Mouse (Mus musculus) cerebellum, adult 2 months (tissue): ENCODE measurements around the gene Mzf1. TPM values are rescaled to one million over a fixed set of nuclear protein-coding genes. Genes with fewer than 3 reads are reported as not detected.

Experiments used
- DNase-seq, 2 experiments: peaks; one replicate each; pipeline ENCODE4 v3.0.0; 2021
- H3K27ac ChIP-seq: fragments of 200-500 bp; 2 replicates; pipeline ENCODE4 v1.5.1; 2012; ENCODE audit warnings: low read length, control low read depth, inconsistent platforms; ENCODE audit not compliant: insufficient read depth
- H3K27me3 ChIP-seq: fragments of 200-500 bp; 2 replicates; pipeline ENCODE4 v1.6.1; 2012; ENCODE audit warnings: inconsistent platforms, mild to moderate bottlenecking, low read length, moderate library complexity; ENCODE audit not compliant: control insufficient read depth, insufficient read depth
- H3K4me1 ChIP-seq: fragments of 200-500 bp; 2 replicates; pipeline ENCODE4 v1.6.1; 2011; ENCODE audit warnings: low read length; ENCODE audit not compliant: control insufficient read depth, insufficient read depth
- H3K4me3 ChIP-seq: fragments of 200-500 bp; replicated peaks from 2 replicates; pipeline ENCODE3; 2011; ENCODE audit warnings: mild to moderate bottlenecking, low read depth, low read length, control low read depth; ENCODE audit not compliant: insufficient read depth
- CTCF ChIP-seq: fragments of 200-500 bp; IDR thresholded peaks from 2 replicates; pipeline ENCODE4 v1.5.1; 2011; ENCODE audit warnings: low read depth, mild to moderate bottlenecking, control low read depth, low read length, moderate library complexity, borderline replicate concordance; ENCODE audit not compliant: insufficient read depth
- POLR2A ChIP-seq: fragments of 200-500 bp; IDR thresholded peaks from 2 replicates; pipeline ENCODE4 v1.6.1; 2011; ENCODE audit warnings: low read length, control low read depth, borderline replicate concordance; ENCODE audit not compliant: insufficient read depth
- WGBS: fragments of 180-500 bp; shearing (Covaris S2); methylation state at CpG from one replicate; pipeline ENCODE4 v1.1.7; 2018; 5-methylcytosine and 5-hydroxymethylcytosine counted together
- polyA plus RNA-seq: library from polyadenylated mRNA; depleted of rRNA; stranded (reverse); fragments of >200 nt; gene quantifications from 2 replicates; pipeline ENCODE4 v1.2.3, GENCODE M21; 2012

Gene Mzf1
- polyA plus RNA-seq, 1 experiment, result 4.6 TPM

GRCm38 (mm10) chr7:13014275-13014839, 40.2 kb downstream of the Mzf1 start:
- TF ChIP-seq CTCF (no peak), POLR2A (no peak)
- Histone ChIP-seq H3K4me1 (no peaks in the 10 kb centered on the region; the same call in 1 of the 2 replicates), H3K27ac (no peak overlapping the region), H3K4me3 (no peak overlapping the region), H3K27me3 (no peaks in the 10 kb centered on the region)
- WGBS, result 48% methylated on average over 6 of the region's 6 CpGs
- DNase-seq, result no peak

- no peak overlapping the region for H3K4me3 ChIP-seq
- DNase-seq, result no peak
- TF ChIP-seq CTCF (no peak), POLR2A (no peak)
- no peaks in the 10 kb centered on the region for H3K27me3 ChIP-seq
- H3K4me1 ChIP-seq, result peaks cover under 1% of the 10 kb centered on the region; the same call in 1 of the 2 replicates
- no peak overlapping the region for H3K27ac ChIP-seq
- 77% methylated on average over 4 of the region's 4 CpGs for WGBS
These were observed 40.9 kb downstream of the Mzf1 start for GRCm38 (mm10) chr7:13013671-13014070.

GRCm38 (mm10) chr7:13010005-13010908, 44.3 kb downstream of the Mzf1 start, which contains the start of gene Zbtb45:
Zbtb45 (minus strand) TSS chr7:13010034.
- DNase-seq, result peak in 1 of 2 experiments; percentile 13
- TF ChIP-seq CTCF (no peak), POLR2A (no peak)

GRCm38 (mm10) chr7:13009143-13010004, 45.2 kb downstream of the Mzf1 start:
- H3K27me3 ChIP-seq, result no peaks in the 10 kb centered on the region
- H3K4me3 ChIP-seq, result peak overlapping the region; percentile 97
- TF ChIP-seq CTCF, result peak; percentile 77
- TF ChIP-seq POLR2A, result peak; percentile 74; the same call in 1 of the 2 replicates
- under 1% methylated on average over 42 of the region's 42 CpGs for WGBS
- peak; percentile 93 to 96 for DNase-seq
- peak overlapping the region; percentile 92 for H3K27ac ChIP-seq
- H3K4me1 ChIP-seq, result peaks cover 18% of the 10 kb centered on the region

More at GRCm38 (mm10) chr7:13010005-13010908, 44.3 kb downstream of the Mzf1 start, which contains the start of gene Zbtb45:
- H3K4me3 ChIP-seq, result peak within 1 kb of the TSS; percentile 97
- H3K4me1 ChIP-seq, result peaks cover 18% of the 10 kb centered on the region
- peak within 1 kb of the TSS; percentile 92 for H3K27ac ChIP-seq
- 4% methylated on average over 26 of the region's 26 CpGs for WGBS
- H3K27me3 ChIP-seq, result no peaks in the 10 kb centered on the region

GRCm38 (mm10) chr7:13007341-13008092, 47.0 kb downstream of the Mzf1 start:
- Histone ChIP-seq H3K27me3 (no peaks in the 10 kb centered on the region), H3K27ac (no peak overlapping the region), H3K4me3 (no peak overlapping the region), H3K4me1 (peaks cover 18% of the 10 kb centered on the region)
- TF ChIP-seq POLR2A (no peak), CTCF (no peak)
- DNase-seq, result peak; percentile 17 to 40
- WGBS, result 52% methylated on average over 57 of the region's 57 CpGs

- no peak overlapping the region for H3K4me3 ChIP-seq
- TF ChIP-seq CTCF (no peak), POLR2A (no peak)
- WGBS, result 58% methylated on average over 10 of the region's 10 CpGs
- H3K27me3 ChIP-seq, result no peaks in the 10 kb centered on the region
- H3K27ac ChIP-seq, result no peak overlapping the region
- DNase-seq, result no peak
- peaks cover 18% of the 10 kb centered on the region for H3K4me1 ChIP-seq
These were observed 48.0 kb downstream of the Mzf1 start for GRCm38 (mm10) chr7:13006531-13006930.
